Mouse (Mus musculus) forelimb bud, embryonic 11.5 days (tissue): ENCODE data around the gene Hspb11.

Experiments used
- DNase-seq: peaks from one replicate; pipeline ENCODE4 v3.0.0-alpha.2; 2012; ENCODE audit warnings: low read depth, low spot score

The Hspb11 gene

GRCm38 (mm10) chr4:107253125-107254091 lies at the start of gene Hspb11, which contains the start of gene Lrrc42:
Gene Hspb11, plus strand, starts transcription at chr4:107253593.
Gene Lrrc42, minus strand, starts transcription at chr4:107253532.
- peak; percentile 96 for DNase-seq

GRCm38 (mm10) chr4:107207016-107207415 lies 46.4 kb upstream of the Hspb11 start:
- DNase-seq, result no peak

GRCm38 (mm10) chr4:107208880-107209279 lies 44.5 kb upstream of the Hspb11 start, which contains the start of gene Ldlrad1:
Gene Ldlrad1, plus strand, starts transcription at chr4:107209180.
- DNase-seq, result no peak

GRCm38 (mm10) chr4:107210483-107211097 lies 42.8 kb upstream of the Hspb11 start:
- DNase-seq, result no peak

DNA sequence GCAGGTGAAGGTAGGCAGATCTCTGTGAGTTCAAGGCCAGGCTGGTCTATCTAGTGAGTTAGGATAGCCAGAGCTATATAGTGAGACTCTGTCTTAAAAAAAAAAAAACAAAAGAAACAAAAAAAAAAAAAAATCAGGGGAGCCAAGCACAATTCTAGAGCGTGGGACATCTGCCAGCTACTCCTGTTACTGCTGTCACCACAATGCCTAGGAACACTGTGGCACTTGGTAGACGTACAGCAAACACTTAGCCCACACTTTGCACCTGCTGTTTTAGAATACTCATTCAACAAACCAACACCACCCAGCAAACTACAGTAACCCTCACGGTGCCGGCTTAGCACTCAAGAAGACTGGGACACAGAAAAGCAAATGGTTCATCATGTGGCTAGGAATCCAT lies 41.9 kb upstream of the Hspb11 start:
- DNase-seq, result no peak

DNA sequence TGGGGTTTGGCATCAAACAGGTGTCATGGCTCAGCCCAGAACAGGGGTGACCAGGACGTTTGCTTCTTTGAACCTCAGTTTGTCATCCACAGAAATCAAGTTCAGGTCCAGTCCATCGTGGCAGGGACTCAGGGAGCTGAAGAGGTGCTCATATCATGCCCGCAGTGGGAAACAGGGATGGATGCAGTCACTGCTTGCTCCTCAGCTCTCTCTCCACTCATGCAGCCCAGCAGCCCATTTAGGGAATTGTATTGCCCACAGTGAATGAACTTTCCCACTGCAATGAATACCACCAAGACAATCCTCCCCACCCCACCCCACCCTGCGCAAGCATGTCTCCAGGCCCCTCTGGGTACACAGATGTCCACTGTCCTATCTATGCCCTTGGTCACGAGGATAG lies 41.5 kb upstream of the Hspb11 start:
- no peak for DNase-seq

DNA sequence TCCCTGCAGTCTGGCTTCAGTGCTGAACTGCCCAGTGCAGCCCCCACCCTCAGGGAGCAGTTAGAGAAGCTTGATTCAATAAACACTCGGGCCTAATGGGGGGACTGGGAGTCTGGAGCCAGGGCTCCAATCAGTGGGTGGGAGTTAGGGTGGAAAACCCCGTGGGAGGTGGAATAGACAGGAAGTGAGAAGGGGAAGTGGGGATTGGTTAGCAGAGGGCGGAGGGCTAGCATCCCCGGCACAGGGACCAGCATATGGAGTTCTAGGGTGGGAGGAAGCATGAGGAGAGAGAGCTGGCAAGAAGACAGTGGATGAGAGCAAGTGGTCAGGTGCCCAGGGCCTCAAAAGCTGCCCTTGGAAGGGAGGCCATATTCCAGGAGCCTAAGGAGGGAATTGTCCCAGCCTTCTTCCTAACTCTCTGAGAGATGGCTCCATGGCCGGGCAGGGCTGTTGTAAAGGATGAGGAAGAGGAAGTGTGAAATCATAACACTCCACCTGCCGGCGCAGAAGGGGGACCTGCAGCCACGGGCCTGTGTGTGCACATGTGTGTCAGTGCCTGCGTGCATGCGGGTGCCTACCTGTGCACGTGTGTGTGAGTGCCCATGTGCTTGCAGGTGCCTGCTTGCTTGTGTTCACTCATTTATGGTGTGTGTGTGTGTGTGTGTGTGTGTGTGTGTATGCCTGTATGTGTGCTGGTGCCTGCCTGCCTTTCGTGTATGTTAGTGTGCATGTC lies 39.9 kb upstream of the Hspb11 start:
- DNase-seq, result no peak

GRCm38 (mm10) chr4:107217574-107217973 lies 35.8 kb upstream of the Hspb11 start:
- no peak for DNase-seq

- DNase-seq, result no peak
Observed at GRCm38 (mm10) chr4:107221524-107221923, 31.9 kb upstream of the Hspb11 start.

- no peak for DNase-seq
Observed at GRCm38 (mm10) chr4:107223225-107224204, 29.9 kb upstream of the Hspb11 start.

- DNase-seq, result no peak
Observed at GRCm38 (mm10) chr4:107226313-107226712, 27.1 kb upstream of the Hspb11 start.

GRCm38 (mm10) chr4:107232219-107232618 lies 21.2 kb upstream of the Hspb11 start:
- no peak for DNase-seq

- DNase-seq, result no peak
Observed at GRCm38 (mm10) chr4:107238253-107238652, 15.1 kb upstream of the Hspb11 start.

DNA sequence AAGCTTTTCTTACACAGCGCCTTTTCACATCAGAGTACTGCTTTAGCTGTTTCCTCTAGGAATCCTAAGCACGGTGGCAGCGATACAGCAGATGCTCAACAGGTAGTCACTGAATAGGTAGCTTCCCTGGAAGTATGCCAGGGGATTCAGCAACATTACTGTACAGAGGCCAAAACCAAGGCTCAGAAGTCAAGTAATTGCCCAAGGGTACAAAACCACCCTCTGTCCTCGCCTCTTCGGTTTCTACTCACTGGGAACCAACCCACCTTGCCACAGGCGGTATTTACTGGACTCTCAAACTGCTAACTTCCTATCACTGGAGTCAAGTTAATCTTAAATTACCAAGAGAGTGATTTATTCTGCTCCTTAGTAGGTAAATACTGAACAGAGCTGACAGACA lies 13.2 kb upstream of the Hspb11 start:
- no peak for DNase-seq

DNA sequence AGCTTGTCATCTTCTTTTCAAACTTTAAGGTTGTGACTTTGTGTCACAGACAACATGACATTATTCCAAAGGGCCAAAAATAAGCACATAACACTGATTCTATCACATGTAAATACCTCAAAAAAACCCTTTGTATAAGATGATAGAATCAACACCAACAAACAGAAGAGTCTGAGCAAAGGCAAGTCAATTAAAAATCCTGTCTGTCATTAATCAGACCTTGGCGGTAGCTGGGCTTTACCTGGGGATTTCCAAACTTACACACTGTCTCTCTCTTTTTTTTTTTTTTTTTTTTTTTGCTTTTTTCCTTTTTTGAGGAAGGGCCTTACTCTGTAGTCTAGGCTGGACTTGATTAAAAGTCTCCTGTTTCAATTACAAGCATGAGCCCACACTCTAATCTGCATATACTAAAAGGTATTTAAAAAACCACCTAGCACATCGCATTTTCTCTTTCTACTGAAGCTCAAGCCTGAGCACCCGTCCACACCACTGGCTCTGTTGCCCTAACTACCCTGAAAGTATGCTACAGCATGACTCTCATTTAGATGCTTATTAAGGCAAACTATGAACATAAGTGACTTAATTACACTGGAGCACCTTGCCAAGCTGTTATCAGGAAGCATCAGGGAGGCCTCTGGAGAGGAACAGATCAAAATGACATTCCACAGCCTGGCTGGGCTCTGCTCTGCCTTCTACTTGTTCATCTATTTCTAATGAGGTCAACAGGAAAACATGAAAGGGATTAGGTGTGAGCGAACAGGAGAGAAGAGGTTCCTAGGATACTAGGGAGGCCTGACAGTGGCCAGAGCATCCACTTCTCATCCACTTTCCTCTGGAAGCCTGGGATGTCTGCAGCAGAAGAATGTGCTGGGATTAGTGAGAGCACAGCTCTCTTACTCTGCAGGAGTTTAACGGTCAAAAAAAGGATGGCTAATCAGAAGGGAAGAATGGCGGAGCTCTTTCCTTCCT lies 9.7 kb upstream of the Hspb11 start:
- DNase-seq, result no peak

- no peak for DNase-seq
Observed at GRCm38 (mm10) chr4:107245368-107245767, 8.0 kb upstream of the Hspb11 start.

DNA sequence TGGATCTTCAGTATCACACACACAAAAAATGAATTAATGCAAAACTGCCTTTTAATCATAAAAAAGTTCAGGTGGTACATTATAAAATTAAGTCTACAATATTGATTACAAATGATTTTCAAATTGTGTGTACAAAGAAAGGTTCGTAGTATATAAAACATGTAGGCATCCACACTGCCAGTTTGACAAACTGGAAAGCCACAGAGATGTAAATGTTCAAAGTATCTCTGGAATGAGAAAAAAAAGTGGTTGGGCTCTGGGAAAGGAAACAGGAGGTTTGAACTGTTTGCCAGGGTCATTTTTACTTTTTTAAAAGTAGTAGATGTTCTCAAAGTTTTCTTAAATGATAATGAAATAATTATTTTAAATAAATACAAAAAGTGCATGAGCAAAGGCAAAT lies 7.4 kb upstream of the Hspb11 start:
- DNase-seq, result no peak

DNA sequence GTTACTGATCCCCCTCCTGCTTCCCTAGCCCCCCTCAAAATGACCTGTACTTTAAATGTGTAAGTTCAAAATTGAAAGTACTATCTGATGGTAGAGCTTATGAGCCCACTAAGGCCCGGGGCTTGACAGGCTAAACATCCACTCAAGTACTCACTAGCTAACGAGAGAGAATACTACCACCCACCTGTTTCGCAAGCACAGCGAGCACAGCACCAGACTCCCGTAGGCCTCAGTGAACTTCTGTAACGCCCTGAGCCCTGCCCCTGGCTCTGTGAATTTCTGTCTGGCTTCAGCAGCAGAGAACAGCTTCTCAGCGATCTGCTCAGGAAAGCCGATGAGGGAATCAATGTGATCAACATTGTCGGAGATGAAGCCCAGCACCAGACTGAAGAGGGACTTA lies 6.3 kb upstream of the Hspb11 start:
- no peak for DNase-seq

GRCm38 (mm10) chr4:107248061-107248460 lies 5.3 kb upstream of the Hspb11 start:
- DNase-seq, result no peak

- no peak for DNase-seq
Observed at GRCm38 (mm10) chr4:107249471-107249870, 3.9 kb upstream of the Hspb11 start.
